In genomic region chr10:69656321-69656720, GRCm38 (mm10) we compare ENCODE assay signal across 8 mouse cellular contexts.
DNase-seq lines count a peak whose midpoint lies in the region.
"Had no signal": no experiment of that assay in that cellular context is flagged by ENCODE, and none has a peak within 500 bp of the region (broad histone marks: within the 10 kb centered on the region; RNA-seq: fewer than 3 reads in every experiment).

No protein-coding gene starts in this region.

- no peak overlapping the region for H3K27ac ChIP-seq in limb, embryonic 10.5 days

- H3K4me1 ChIP-seq in limb, embryonic 10.5 days = peaks cover 20% of the 10 kb centered on the region

- no peaks in the 10 kb centered on the region for H3K27me3 ChIP-seq in limb, embryonic 10.5 days (ENCODE audit: low read depth, poor library complexity, severe bottlenecking)

- no peak overlapping the region for H3K4me3 ChIP-seq in limb, embryonic 10.5 days
- H3K4me3 ChIP-seq: myocyte had no signal

- H3K36me3 ChIP-seq in limb, embryonic 10.5 days = no peaks in the 10 kb centered on the region

- 25% methylated on average over 3 of the region's 3 CpGs for WGBS in limb, embryonic 10.5 days

- H3K9me3 ChIP-seq in limb, embryonic 10.5 days (replicated peaks) = no peaks in the 10 kb centered on the region

- intact Hi-C loops in heart, postnatal 14 days (cut with DNase I) = loop anchor here (5.0 kb wide), 1 partner anchor 284 kb away; no protein-coding TSS in a partner anchor

- peak; percentile 21 for DNase-seq in ovary, adult 18-20 months (ENCODE audit: low spot score)
- DNase-seq in ovary, postnatal 10 days (ENCODE audit: low spot score) = no peak
- DNase-seq in adipocyte (ENCODE audit: low spot score) = peak; percentile 82
- DNase-seq in cerebellum, postnatal 36 days = peak; percentile 59 to 71
- peak; percentile 34 to 73 for DNase-seq in heart, postnatal 14 days
- peak; percentile 60 for DNase-seq in limb, embryonic 10.5 days (ENCODE audit: low spot score)
- peak; percentile 82 for DNase-seq in retina, postnatal 1 day
